Mouse (Mus musculus) small intestine, adult 2 months (tissue): ENCODE data around the gene Cops2.

Experiments
- CTCF ChIP-seq: fragments of 200-500 bp; IDR thresholded peaks from 2 replicates; pipeline ENCODE4 v1.5.1; 2012; ENCODE audit warnings: low read depth, mild to moderate bottlenecking, control low read depth, inconsistent platforms, low read length, moderate library complexity, mixed read lengths; ENCODE audit not compliant: insufficient replicate concordance, insufficient read length; ENCODE audit errors: extremely low read depth
- POLR2A ChIP-seq: fragments of 200-500 bp; IDR thresholded peaks from 2 replicates; pipeline ENCODE4 v1.6.1; 2012; ENCODE audit warnings: low read depth, mild to moderate bottlenecking, control low read depth, inconsistent platforms, low read length, moderate library complexity

- TF ChIP-seq CTCF = no peak
- no peak for TF ChIP-seq POLR2A
Observed at GRCm38 (mm10) chr2:125789265-125789664, 69.7 kb downstream of the Cops2 start.
